Mouse (Mus musculus) ES-E14 (cell line): Measurements from ENCODE around the gene Zcchc4.

ENCODE experiments used
- CHD2 ChIP-seq: IDR thresholded peaks from 2 replicates; pipeline ENCODE4 v1.6.1; 2014; ENCODE audit warnings: mild to moderate bottlenecking, low read depth, low read length, inconsistent platforms
- ZC3H11A ChIP-seq: IDR thresholded peaks from 2 replicates; pipeline ENCODE4 v1.6.1; 2012; ENCODE audit warnings: low read depth, mild to moderate bottlenecking, inconsistent platforms, low read length, borderline replicate concordance
- ZNF384 ChIP-seq: IDR thresholded peaks from 2 replicates; pipeline ENCODE4 v1.6.1; 2012; ENCODE audit warnings: low read depth, low read length, inconsistent platforms

- TF ChIP-seq ZNF384, result peak; percentile 69
- no peak; the same call in 1 of the 2 replicates for TF ChIP-seq CHD2
- no peak for TF ChIP-seq ZC3H11A
These were observed 32.9 kb upstream of the Zcchc4 start for GRCm38 (mm10) chr5:52742112-52742813.
